Mouse (Mus musculus) right cerebral cortex, postnatal 4 days (tissue): ENCODE results near the gene Olfr1034.
"Not testable (repeated sequence)": the region's sequence is repeated elsewhere in the genome, so short reads cannot be mapped to it uniquely, and the experiment has no call there.

Experiments used
- DNase-seq: peaks from one replicate; pipeline ENCODE4 v3.0.0-alpha.2; 2022

Olfr1034 gene

GRCm38 (mm10) chr2:86045561-86045960 is at the start of gene Olfr1034:
TSS of gene Olfr1034 (plus strand) at chr2:86045861.
- DNase-seq = no peak

DNA sequence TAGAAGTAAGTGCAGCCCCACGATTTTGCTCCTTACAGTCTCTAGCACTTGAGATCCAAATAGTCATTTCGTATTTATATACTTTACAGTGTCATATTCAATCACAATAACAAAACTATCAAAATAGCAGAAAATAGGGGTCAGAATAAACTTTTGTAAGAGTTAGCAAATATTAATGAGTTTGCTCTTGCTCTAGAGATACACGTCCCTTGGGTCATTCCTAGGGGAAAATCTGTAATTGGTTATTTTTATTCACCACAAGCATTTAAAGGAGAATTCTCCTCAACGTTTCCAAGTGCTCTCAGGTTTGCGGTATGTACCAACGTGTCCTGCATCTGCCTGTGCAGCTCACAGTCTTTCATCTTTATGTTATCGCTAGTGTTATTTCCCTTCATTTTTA is 40.4 kb upstream of the Olfr1034 start, which contains the start of gene Olfr1032:
Gene Olfr1032, plus strand, starts transcription at position 301 of the 400 bp plus-strand sequence.
- no peak for DNase-seq

DNA sequence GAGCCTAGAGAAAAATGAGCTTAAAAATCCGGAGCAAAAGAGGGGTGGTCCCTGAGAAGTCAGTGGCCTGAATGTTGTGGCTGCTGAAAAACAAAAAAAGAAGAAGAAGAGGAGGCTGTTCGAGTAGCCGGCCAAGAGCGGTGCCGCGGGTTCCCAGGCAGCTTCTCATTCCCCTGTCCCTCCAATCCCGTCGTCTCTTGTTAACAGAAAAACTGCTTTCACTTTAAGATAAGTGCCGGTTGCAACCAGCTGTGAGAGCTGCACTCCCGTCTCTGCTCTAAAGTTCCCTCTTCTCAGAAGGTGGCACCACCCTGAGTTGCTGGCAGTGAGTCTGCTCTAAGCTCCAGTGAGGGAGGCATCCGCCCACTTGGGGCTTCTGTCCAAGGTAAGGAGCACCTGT is 25.3 kb upstream of the Olfr1034 start, which contains the start of gene Olfr1033:
Gene Olfr1033, plus strand, starts transcription at position 228 of the 400 bp plus-strand sequence.
- not testable (repeated sequence) for DNase-seq

- not testable (repeated sequence) for DNase-seq
Measured at GRCm38 (mm10) chr2:86021518-86021917, 24.1 kb upstream of the Olfr1034 start.

DNA sequence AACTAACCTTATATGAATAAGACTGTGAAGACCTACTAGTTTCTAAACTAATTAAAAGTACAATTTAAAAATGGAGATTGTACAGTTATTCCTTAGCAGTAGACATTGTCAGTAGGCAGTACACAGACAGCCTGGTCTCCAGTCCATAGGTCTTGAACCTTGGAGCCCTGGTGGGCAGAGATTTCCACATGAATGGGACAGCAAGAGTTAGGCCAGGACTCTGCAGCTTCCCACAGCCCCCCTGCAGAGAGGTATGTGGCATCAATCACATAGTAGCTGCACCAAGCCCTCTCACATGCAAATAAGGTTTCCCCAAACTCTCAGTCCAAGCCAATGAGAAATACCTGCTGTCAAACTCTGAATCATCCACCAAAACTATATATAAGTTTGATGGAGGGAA is 5.1 kb downstream of the Olfr1034 start:
- DNase-seq = not testable (repeated sequence)

DNA sequence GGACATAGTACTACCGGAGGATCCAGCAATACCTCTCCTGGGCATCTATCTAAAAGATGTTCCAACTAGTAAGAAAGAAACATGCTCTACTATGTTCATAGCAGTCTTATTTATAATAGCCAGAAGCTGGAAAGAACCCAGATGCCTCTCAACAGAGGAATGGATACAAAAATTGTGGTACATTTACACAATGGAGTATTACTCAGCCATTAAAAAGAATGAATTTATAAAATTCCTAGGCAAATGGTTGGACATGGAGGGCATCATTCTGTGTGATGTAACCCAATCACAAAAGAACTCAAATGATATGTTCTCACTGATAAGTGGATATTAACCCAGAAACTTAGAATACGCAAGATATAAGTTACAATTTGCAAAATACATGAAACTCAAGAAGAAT is 18.1 kb downstream of the Olfr1034 start:
- DNase-seq = not testable (repeated sequence)

GRCm38 (mm10) chr2:86070189-86070588 is 24.5 kb downstream of the Olfr1034 start:
- DNase-seq = no peak

- DNase-seq = not testable (repeated sequence)
Measured at GRCm38 (mm10) chr2:86073692-86074091, 28.0 kb downstream of the Olfr1034 start, which contains the start of gene Olfr1036. TSS of gene Olfr1036 (plus strand) at chr2:86073992.

DNA sequence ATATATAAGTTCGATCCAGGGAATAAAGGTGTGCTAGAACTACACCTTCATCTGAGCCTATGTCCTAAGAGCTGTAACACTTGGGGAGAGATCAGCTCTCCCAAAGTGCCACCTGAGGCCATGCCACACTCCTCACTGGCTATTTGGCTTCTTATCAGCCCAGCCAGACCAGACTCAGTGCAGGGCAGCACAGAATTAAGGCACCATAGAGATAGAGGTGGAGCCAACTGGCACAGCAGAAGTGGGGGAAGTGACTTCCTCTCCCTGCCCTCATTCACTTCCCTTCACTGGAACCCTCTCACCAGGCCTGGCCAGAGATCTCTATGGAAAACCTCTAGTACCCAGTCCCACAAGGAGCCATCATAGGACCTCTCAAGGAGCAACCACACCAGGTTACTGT is 34.8 kb downstream of the Olfr1034 start:
- not testable (repeated sequence) for DNase-seq

- no peak for DNase-seq
Measured at GRCm38 (mm10) chr2:86087285-86087684, 41.6 kb downstream of the Olfr1034 start, which contains the start of gene Olfr1037. TSS of gene Olfr1037 (minus strand) at chr2:86087385.
